Mouse (Mus musculus) erythroblast, embryonic 14.5 days (primary cell): Measurements from ENCODE around the gene Ifna15.

Experiments
- GATA1 ChIP-seq: IDR thresholded peaks from 2 replicates; pipeline ENCODE4 v1.6.1; 2012; ENCODE audit warnings: low read length, inconsistent platforms, mixed read lengths
- TAL1 ChIP-seq: IDR thresholded peaks from 3 replicates; pipeline ENCODE4 v1.6.1; 2012; ENCODE audit warnings: low read length, inconsistent platforms, mixed read lengths

- TF ChIP-seq GATA1: no peak
- no peak for TF ChIP-seq TAL1
Observed at GRCm38 (mm10) chr4:88537328-88537727, 20.7 kb downstream of the Ifna15 start.
